Mouse (Mus musculus) cerebellum, adult (tissue): ENCODE measurements around the gene Aes.

Experiments
- ATAC-seq: cut with Nextera tagmentation; 2 replicates; pipeline ENCODE4 v1.9.2; 2017; ENCODE audit warnings: mild to moderate bottlenecking, moderate library complexity, mixed read lengths; ENCODE audit not compliant: insufficient number of reproducible peaks, low FRiP score, low TSS enrichment

The Aes gene

GRCm38 (mm10) chr10:81565257-81566228 lies 6.3 kb downstream of the Aes start:
- no peak for ATAC-seq

GRCm38 (mm10) chr10:81568381-81569191 lies 9.3 kb downstream of the Aes start:
- ATAC-seq: no peak

- ATAC-seq: no peak
These were observed 10.4 kb downstream of the Aes start for GRCm38 (mm10) chr10:81569507-81570237.

- ATAC-seq: no peak
These were observed 11.0 kb downstream of the Aes start for GRCm38 (mm10) chr10:81570238-81570800.

GRCm38 (mm10) chr10:81570831-81571500 lies 11.7 kb downstream of the Aes start:
- ATAC-seq: peak; percentile 24; the same call in 1 of the 2 replicates

GRCm38 (mm10) chr10:81571501-81571876 lies 12.2 kb downstream of the Aes start:
- ATAC-seq: peak; percentile 82

GRCm38 (mm10) chr10:81572133-81572671 lies 12.9 kb downstream of the Aes start:
- no peak for ATAC-seq

GRCm38 (mm10) chr10:81572975-81573374 lies 13.7 kb downstream of the Aes start:
- no peak for ATAC-seq

GRCm38 (mm10) chr10:81574081-81575056 lies 15.1 kb downstream of the Aes start, which contains the start of gene Tle2:
Gene Tle2, plus strand, starts transcription at chr10:81574561.
- ATAC-seq: no peak

- ATAC-seq: 0 out of 2 replicates have a peak, but pooled peaks have one; percentile 5
These were observed 15.9 kb downstream of the Aes start for GRCm38 (mm10) chr10:81575208-81575631.

- no peak for ATAC-seq
These were observed 16.4 kb downstream of the Aes start for GRCm38 (mm10) chr10:81575695-81576094.

GRCm38 (mm10) chr10:81579967-81580366 lies 20.7 kb downstream of the Aes start:
- ATAC-seq: no peak

- ATAC-seq: no peak
These were observed 21.3 kb downstream of the Aes start for GRCm38 (mm10) chr10:81580441-81581070.

GRCm38 (mm10) chr10:81583347-81583746 lies 24.1 kb downstream of the Aes start:
- ATAC-seq: no peak

- no peak for ATAC-seq
These were observed 29.5 kb downstream of the Aes start for GRCm38 (mm10) chr10:81588739-81589138.

- ATAC-seq: no peak
These were observed 32.6 kb downstream of the Aes start for GRCm38 (mm10) chr10:81591846-81592245.

GRCm38 (mm10) chr10:81592631-81593030 lies 33.3 kb downstream of the Aes start:
- ATAC-seq: no peak

GRCm38 (mm10) chr10:81593223-81593622 lies 33.9 kb downstream of the Aes start:
- ATAC-seq: no peak
